Mouse (Mus musculus): Measurements from ENCODE around the gene Ear1.

- TF ChIP-seq CTCF (IDR thresholded peaks at IDR 0.05; ENCODE audit: control insufficient read depth, insufficient read depth, low read length): no peak
- TF ChIP-seq POLR2A (IDR thresholded peaks at IDR 0.05; ENCODE audit: borderline replicate concordance, control insufficient read depth, low read depth, low read length): no peak
Measured at GRCm38 (mm10) chr14:43796069-43796904, 79.0 kb downstream of the Ear1 start.

Data from bone marrow, adult 2 months (tissue).